Mouse (Mus musculus) telencephalon, adult 2 months (tissue): ENCODE measurements around the gene Insr.

ENCODE experiments used
- DNase-seq: peaks from one replicate; pipeline ENCODE4 v3.0.0-alpha.2; 2011; ENCODE audit warnings: low read depth, low spot score

Gene Insr

GRCm38 (mm10) chr8:3275189-3275588, 4.2 kb downstream of the Insr start:
- no peak for DNase-seq

GRCm38 (mm10) chr8:3273799-3274198, 5.6 kb downstream of the Insr start:
- DNase-seq = no peak

GRCm38 (mm10) chr8:3267449-3267761, 12.0 kb downstream of the Insr start:
- no peak for DNase-seq

- DNase-seq = no peak
These were observed 12.6 kb downstream of the Insr start for GRCm38 (mm10) chr8:3266686-3267448.

- DNase-seq = no peak
These were observed 14.2 kb downstream of the Insr start for GRCm38 (mm10) chr8:3265182-3265581.

- DNase-seq = no peak
These were observed 16.6 kb downstream of the Insr start for GRCm38 (mm10) chr8:3262779-3263178.

GRCm38 (mm10) chr8:3261101-3261500, 18.3 kb downstream of the Insr start:
- no peak for DNase-seq

- DNase-seq = no peak
These were observed 19.1 kb downstream of the Insr start for GRCm38 (mm10) chr8:3260127-3260811.

- DNase-seq = no peak
These were observed 23.1 kb downstream of the Insr start for GRCm38 (mm10) chr8:3256147-3256940.

GRCm38 (mm10) chr8:3255321-3255720, 24.1 kb downstream of the Insr start:
- DNase-seq = no peak

- peak; percentile 28 for DNase-seq
These were observed 26.2 kb downstream of the Insr start for GRCm38 (mm10) chr8:3253179-3253578.

GRCm38 (mm10) chr8:3252665-3253064, 26.8 kb downstream of the Insr start:
- DNase-seq = no peak

- DNase-seq = no peak
These were observed 28.3 kb downstream of the Insr start for GRCm38 (mm10) chr8:3251101-3251500.

GRCm38 (mm10) chr8:3249886-3250285, 29.5 kb downstream of the Insr start:
- DNase-seq = no peak

- no peak for DNase-seq
These were observed 30.7 kb downstream of the Insr start for GRCm38 (mm10) chr8:3248704-3249103.

GRCm38 (mm10) chr8:3247129-3247528, 32.3 kb downstream of the Insr start:
- no peak for DNase-seq

GRCm38 (mm10) chr8:3243229-3243628, 36.2 kb downstream of the Insr start:
- DNase-seq = no peak

GRCm38 (mm10) chr8:3240725-3241124, 38.7 kb downstream of the Insr start:
- no peak for DNase-seq

GRCm38 (mm10) chr8:3239641-3240040, 39.8 kb downstream of the Insr start:
- no peak for DNase-seq

- no peak for DNase-seq
These were observed 40.6 kb downstream of the Insr start for GRCm38 (mm10) chr8:3238792-3239191.

GRCm38 (mm10) chr8:3237319-3237718, 42.1 kb downstream of the Insr start:
- no peak for DNase-seq

- no peak for DNase-seq
These were observed 43.1 kb downstream of the Insr start for GRCm38 (mm10) chr8:3236277-3236676.

- no peak for DNase-seq
These were observed 44.8 kb downstream of the Insr start for GRCm38 (mm10) chr8:3234569-3234968.
